Mouse (Mus musculus) intestine, embryonic 14.5 days (tissue): Measurements from ENCODE around the gene Lrrc8a. TPM values are rescaled to one million over a fixed set of nuclear protein-coding genes. Genes with fewer than 3 reads are reported as not detected.

Experiments
- ATAC-seq: fragments of 200-750 bp; cut with Nextera tagmentation; replicated peaks from 2 replicates; pipeline ENCODE4 v1.8.0; 2017; ENCODE audit warnings: low read depth, moderate number of reproducible peaks, moderate TSS enrichment, moderate library complexity; ENCODE audit not compliant: low FRiP score, low TSS enrichment
- DNase-seq: peaks from one replicate; pipeline ENCODE4 v3.0.0-alpha.2; 2018; ENCODE audit warnings: low spot score
- H3K27ac ChIP-seq: fragments of 300-500 bp; sonication (generic); 2 replicates; pipeline ENCODE4 v1.5.1; 2014; ENCODE audit warnings: low read depth, mild to moderate bottlenecking, control low read depth
- H3K27me3 ChIP-seq: fragments of 300-500 bp; sonication (generic); replicated peaks from 2 replicates; pipeline ENCODE4 v1.6.1; 2014; ENCODE audit warnings: low read length, control low read depth; ENCODE audit not compliant: control insufficient read depth, insufficient read depth
- H3K36me3 ChIP-seq: fragments of 300-500 bp; sonication (generic); 2 replicates; pipeline ENCODE4 v1.6.1; 2014; ENCODE audit warnings: low read length, control low read depth; ENCODE audit not compliant: control insufficient read depth, insufficient read depth
- H3K4me1 ChIP-seq: fragments of 300-500 bp; sonication (generic); replicated peaks from 2 replicates; pipeline ENCODE4 v1.6.1; 2014; ENCODE audit warnings: low read length, control low read depth, mixed read lengths; ENCODE audit not compliant: control insufficient read depth, insufficient read depth
- H3K4me2 ChIP-seq: fragments of 300-500 bp; sonication (generic); 2 replicates; pipeline ENCODE4 v1.6.1; 2014; ENCODE audit warnings: low read length
- H3K4me3 ChIP-seq: fragments of 300-500 bp; sonication (generic); 2 replicates; pipeline ENCODE4 v1.5.1; 2014; ENCODE audit warnings: low read depth, low read length, control low read depth, mixed read lengths
- H3K9ac ChIP-seq: fragments of 300-500 bp; sonication (generic); 2 replicates; pipeline ENCODE4 v1.6.1; 2014; ENCODE audit warnings: mild to moderate bottlenecking, low read length
- H3K9me3 ChIP-seq: fragments of 300-500 bp; sonication (generic); 2 replicates; pipeline ENCODE4 v1.6.1; 2016; ENCODE audit warnings: low read length, control low read depth; ENCODE audit not compliant: control insufficient read depth
- WGBS: fragments of 180-500 bp; shearing (Covaris S2); extraction: QIAGEN DNeasy Blood & Tissue Kit; methylation state at CpG from one replicate; pipeline ENCODE4 v1.1.7; 2014; 5-methylcytosine and 5-hydroxymethylcytosine counted together
- polyA plus RNA-seq: library from polyadenylated mRNA; unstranded; fragments of >200 nt; fragmentation: Nextera tagmentation; extraction: Ambion mirVana; gene quantifications from 2 replicates; pipeline ENCODE4 v1.2.1, GENCODE M21; 2014

The Lrrc8a gene
- polyA plus RNA-seq, 1 experiment from 2014 or later, result 43.7 TPM

GRCm38 (mm10) chr2:30269241-30269990, 31.9 kb downstream of the Lrrc8a start:
- no peak for ATAC-seq
- Histone ChIP-seq H3K4me3 (no peak overlapping the region), H3K36me3 (peaks cover 3% of the 10 kb centered on the region), H3K27me3 (no peaks in the 10 kb centered on the region), H3K4me1 (peaks cover 29% of the 10 kb centered on the region), H3K27ac (peak overlapping the region; percentile 54), H3K9me3 (no peaks in the 10 kb centered on the region), H3K4me2 (no peak overlapping the region), H3K9ac (no peak overlapping the region)
- 87% methylated on average over 17 of the region's 17 CpGs for WGBS
- no peak for DNase-seq

DNA sequence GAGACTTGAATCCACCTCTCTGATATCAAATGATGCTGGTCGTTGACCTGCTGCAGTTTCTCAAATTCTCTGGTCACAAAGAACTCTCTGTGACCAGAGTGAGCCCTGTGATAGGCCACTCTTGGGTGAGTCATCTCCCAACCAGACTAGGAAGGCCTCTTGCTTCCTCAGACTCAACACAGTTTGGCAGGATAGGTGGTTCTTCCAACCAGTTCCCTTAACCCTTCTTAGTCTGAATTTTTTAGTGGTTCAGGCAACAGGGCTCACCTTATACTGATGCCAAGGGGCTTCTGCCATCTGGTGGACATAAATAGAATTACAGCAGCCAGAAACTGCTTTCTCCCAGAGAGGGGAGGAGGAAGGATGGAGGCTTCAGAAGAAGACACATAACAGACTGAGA, 32.6 kb downstream of the Lrrc8a start:
- DNase-seq, result peak; percentile 69
- Histone ChIP-seq H3K27ac (peak overlapping the region; percentile 54; the same call in 1 of the 2 replicates), H3K27me3 (no peaks in the 10 kb centered on the region), H3K9ac (no peak overlapping the region), H3K9me3 (no peaks in the 10 kb centered on the region), H3K4me1 (peaks cover 22% of the 10 kb centered on the region), H3K4me2 (no peak overlapping the region), H3K4me3 (no peak overlapping the region), H3K36me3 (no peaks in the 10 kb centered on the region)
- 10% methylated on average over 1 of the region's 1 CpGs for WGBS
- ATAC-seq, result peak; percentile 91

DNA sequence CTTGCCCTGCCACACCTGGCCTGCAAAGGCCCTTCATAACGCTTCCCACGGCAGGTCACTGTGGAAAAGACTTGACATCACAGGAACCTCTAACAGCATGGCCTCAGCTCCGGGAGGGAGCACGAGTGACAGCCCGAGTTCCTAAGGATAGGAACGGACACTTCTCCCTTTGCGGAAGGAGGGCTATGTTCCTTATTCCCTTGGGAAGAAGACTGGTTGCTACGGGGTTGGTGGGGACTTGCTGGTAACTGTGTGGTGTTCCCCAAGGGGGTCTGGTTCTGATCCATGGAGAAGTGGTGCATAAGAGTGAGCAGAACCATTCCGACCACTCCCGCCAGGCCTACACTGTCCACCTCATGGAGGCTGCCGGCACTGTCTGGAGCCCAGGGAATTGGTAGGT, 43.2 kb downstream of the Lrrc8a start, which contains the start of gene Gm28038:
Gm28038 (plus strand) TSS at position 301 of the 400 bp plus-strand sequence.
- Histone ChIP-seq H3K4me1 (peaks cover 10% of the 10 kb centered on the region), H3K27me3 (no peaks in the 10 kb centered on the region), H3K4me2 (no peak within 1 kb of the TSS), H3K9me3 (no peaks in the 10 kb centered on the region), H3K36me3 (no peaks in the 10 kb centered on the region), H3K4me3 (no peak within 1 kb of the TSS), H3K9ac (no peak within 1 kb of the TSS), H3K27ac (no peak within 1 kb of the TSS)
- ATAC-seq (no peak), DNase-seq (no peak)
- 94% methylated on average over 11 of the region's 11 CpGs for WGBS

DNA sequence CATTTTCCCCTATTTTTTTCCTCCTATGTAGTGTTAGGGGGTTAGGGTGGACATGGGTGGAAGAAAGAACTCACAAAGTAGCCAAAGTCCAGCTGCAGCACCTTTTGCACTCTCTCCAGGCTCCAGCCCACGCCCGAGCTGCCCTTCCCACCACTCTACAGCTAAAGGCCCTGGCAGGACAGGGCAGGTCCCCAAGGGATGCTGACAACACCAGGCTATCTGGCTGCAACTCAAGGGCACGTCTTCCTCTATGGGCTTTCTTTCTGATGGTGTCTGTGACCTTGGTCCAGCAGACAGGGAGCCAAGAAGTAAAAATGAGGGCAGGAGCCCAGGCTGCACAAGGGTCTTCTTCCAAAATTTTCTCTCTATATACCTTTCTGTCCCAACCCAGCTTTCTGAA, 44.1 kb downstream of the Lrrc8a start:
- Histone ChIP-seq H3K27ac (no peak overlapping the region), H3K4me2 (no peak overlapping the region), H3K9me3 (no peaks in the 10 kb centered on the region), H3K36me3 (no peaks in the 10 kb centered on the region), H3K9ac (no peak overlapping the region), H3K4me3 (no peak overlapping the region), H3K4me1 (peaks cover 10% of the 10 kb centered on the region), H3K27me3 (no peaks in the 10 kb centered on the region)
- DNase-seq (no peak), ATAC-seq (no peak)
- WGBS, result 74% methylated on average over 3 of the region's 3 CpGs

DNA sequence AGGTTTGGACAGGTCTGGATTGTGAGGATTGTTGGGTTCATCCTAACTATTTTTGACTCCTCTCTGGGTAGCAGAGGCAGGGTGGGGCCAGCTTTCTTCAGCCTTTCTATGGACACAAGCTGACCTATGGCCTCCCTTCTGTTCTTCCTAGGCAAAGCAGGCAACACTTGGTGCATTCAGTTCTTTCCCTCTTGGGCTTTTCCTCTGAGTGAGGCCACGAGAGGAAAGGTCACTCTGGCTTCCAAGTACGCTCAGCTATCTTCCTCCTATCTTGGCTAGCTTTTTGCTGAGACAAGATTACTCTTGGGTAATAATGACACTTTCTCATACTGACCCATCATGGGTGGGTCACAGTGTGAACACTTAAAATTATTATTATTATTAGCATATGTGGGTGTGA, 45.7 kb downstream of the Lrrc8a start:
- no peaks in the 10 kb centered on the region for H3K9me3 ChIP-seq
- DNase-seq, result no peak
- H3K27ac ChIP-seq, result no peak overlapping the region
- H3K36me3 ChIP-seq, result no peaks in the 10 kb centered on the region
- 92% methylated on average over 2 of the region's 2 CpGs for WGBS
- peaks cover 22% of the 10 kb centered on the region for H3K4me1 ChIP-seq
- no peak overlapping the region for H3K9ac ChIP-seq
- no peak overlapping the region for H3K4me3 ChIP-seq
- H3K4me2 ChIP-seq, result no peak overlapping the region
- no peak for ATAC-seq
- H3K27me3 ChIP-seq, result no peaks in the 10 kb centered on the region

DNA sequence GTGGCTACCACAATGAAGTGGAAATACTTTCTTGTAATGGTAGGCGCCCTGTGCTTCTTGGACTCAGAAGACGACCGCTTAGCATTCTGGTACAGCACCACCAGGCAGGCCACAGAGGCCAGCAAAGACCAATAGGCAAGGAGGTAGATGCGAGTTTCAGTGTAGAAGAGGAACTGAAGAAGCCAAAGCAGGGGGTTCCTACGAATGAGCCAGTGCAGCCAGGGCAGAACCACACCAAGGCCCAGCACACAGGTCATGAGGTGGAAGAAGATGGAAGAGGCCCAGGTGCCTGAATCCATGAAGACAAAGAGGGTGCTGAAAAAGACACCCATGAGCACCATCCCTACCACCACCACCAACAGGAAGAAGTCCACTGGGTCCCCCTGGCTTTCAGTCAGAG, 47.5 kb downstream of the Lrrc8a start:
- no peak overlapping the region for H3K9ac ChIP-seq
- ATAC-seq, result no peak
- H3K4me1 ChIP-seq, result peaks cover 22% of the 10 kb centered on the region
- peak overlapping the region; percentile 92 for H3K4me2 ChIP-seq
- no peak overlapping the region for H3K27ac ChIP-seq
- no peaks in the 10 kb centered on the region for H3K27me3 ChIP-seq
- H3K9me3 ChIP-seq, result no peaks in the 10 kb centered on the region
- peak overlapping the region; percentile 100 for H3K4me3 ChIP-seq
- no peak for DNase-seq
- 91% methylated on average over 5 of the region's 5 CpGs for WGBS
- H3K36me3 ChIP-seq, result no peaks in the 10 kb centered on the region

DNA sequence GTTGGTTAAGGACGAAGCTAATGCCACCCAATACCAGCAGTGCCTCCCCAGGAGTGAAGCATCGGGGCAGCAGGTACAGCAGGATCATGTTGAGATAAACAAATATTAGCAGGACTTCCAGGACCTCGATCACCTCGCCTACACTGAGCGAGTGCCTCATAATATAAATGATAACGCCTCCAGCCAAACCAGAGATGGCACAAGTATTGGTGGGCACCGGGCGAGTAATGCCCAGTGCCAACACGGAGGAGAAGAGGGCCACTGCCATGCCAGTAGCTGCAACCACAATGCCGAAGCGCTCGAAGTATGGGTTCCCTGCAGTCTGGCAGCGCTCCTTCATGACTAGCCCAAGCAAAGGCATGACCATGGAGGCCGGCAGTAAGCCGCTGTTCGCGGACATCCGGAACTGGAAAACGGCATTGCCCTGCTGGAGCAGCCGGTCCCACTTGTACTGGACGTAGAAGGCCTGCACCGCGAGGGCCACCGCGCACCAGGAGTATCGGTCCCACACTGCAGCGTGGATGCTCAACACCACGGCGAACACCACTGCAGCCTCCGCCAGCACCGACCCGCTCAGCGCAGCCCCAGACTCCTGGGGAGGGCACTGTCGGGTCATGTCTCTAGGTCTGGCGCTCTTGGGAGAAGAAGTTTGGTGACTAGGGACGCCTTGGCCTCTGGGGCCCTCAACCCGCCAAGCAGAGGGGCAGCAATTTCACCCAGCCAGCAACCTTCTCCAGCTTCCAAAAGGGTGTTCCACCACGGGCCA, 48.1 kb downstream of the Lrrc8a start:
- Histone ChIP-seq H3K36me3 (peaks cover 4% of the 10 kb centered on the region; the same call in 1 of the 2 replicates), H3K9ac (peak overlapping the region; percentile 69), H3K4me3 (peak overlapping the region; percentile 100), H3K4me1 (peaks cover 22% of the 10 kb centered on the region), H3K27ac (no peak overlapping the region), H3K27me3 (no peaks in the 10 kb centered on the region), H3K4me2 (peak overlapping the region; percentile 92), H3K9me3 (no peaks in the 10 kb centered on the region)
- DNase-seq (no peak), ATAC-seq (peak; percentile 61)
- 12% methylated on average over 38 of the region's 38 CpGs for WGBS

- ATAC-seq (peak; percentile 90), DNase-seq (peak; percentile 98)
- WGBS, result 0% methylated on average over 65 of the region's 68 CpGs
- Histone ChIP-seq H3K4me2 (peak within 1 kb of the TSS; percentile 92), H3K9me3 (no peaks in the 10 kb centered on the region), H3K4me3 (peak within 1 kb of the TSS; percentile 100), H3K9ac (peak within 1 kb of the TSS; percentile 69), H3K4me1 (peaks cover 22% of the 10 kb centered on the region), H3K36me3 (peaks cover 4% of the 10 kb centered on the region; the same call in 1 of the 2 replicates), H3K27ac (peak within 1 kb of the TSS; percentile 69; the same call in 1 of the 2 replicates), H3K27me3 (no peaks in the 10 kb centered on the region)
Measured at GRCm38 (mm10) chr2:30286192-30287026, 48.9 kb downstream of the Lrrc8a start, which contains the start of the genes Dolk and Nup188. Gene Dolk, minus strand, starts transcription at chr2:30286334. Gene Nup188, plus strand, starts transcription at chr2:30286397.
